Mouse (Mus musculus): ENCODE measurements at regions not wholly inside any gene's neighbourhood (a gene's known extent, or its start where the extent isn't known, plus 50 kb on each side); places are given as distances from the start of the nearest gene placed in this dataset.

GRCm38 (mm10) chr9:47103316-47103715 is 104.8 kb downstream of the Gm4791 start:
- WGBS: 77% methylated on average over 3 of the region's 3 CpGs
- no peak overlapping the region for H3K4me3 ChIP-seq (ENCODE audit: control insufficient read depth in 1 of 2, insufficient read depth in 1 of 2, low read depth in 1 of 2, low read length in 2 of 2)
- H3K9ac ChIP-seq (ENCODE audit: low read length): no peak overlapping the region
- no peaks in the 10 kb centered on the region for H3K4me1 ChIP-seq (ENCODE audit: control insufficient read depth in 2 of 2, insufficient read depth in 2 of 2, low read length in 2 of 2)
- no peak for ATAC-seq (ENCODE audit: insufficient number of reproducible peaks, insufficient read depth, low FRiP score, low read depth)
- H3K4me2 ChIP-seq (ENCODE audit: low read length): no peak overlapping the region
- H3K27me3 ChIP-seq (ENCODE audit: control insufficient read depth, insufficient read depth, low read length): no peaks in the 10 kb centered on the region; the same call in 1 of the 2 replicates
- no peaks in the 10 kb centered on the region for H3K9me3 ChIP-seq (ENCODE audit: control insufficient read depth, low read length)
- no peaks in the 10 kb centered on the region for H3K36me3 ChIP-seq (ENCODE audit: control insufficient read depth, insufficient read depth, low read length)
- H3K27ac ChIP-seq (replicated peaks in 1 of 2; ENCODE audit: control insufficient read depth in 1 of 2, insufficient read depth in 1 of 2, low read depth in 2 of 2, low read length in 2 of 2): no peak overlapping the region

DNA sequence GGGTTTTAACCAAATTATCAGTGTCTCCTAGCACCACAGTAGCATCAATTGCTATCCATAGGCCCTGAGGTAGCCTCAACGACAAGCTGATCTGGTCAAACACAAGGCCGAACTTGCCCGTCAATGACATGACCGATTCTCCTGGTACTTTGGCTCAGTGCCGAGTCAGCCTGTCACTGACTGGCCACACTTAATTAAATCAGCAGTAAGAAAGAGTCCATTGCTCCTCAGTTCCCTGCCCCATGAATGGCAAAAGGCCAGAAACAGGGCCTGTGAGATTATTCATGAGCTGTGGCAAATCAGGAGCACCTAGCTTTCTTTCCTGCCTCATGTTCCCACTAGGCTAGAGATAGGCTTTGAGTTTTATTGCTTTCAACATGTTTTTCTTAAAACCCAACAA is 105.4 kb downstream of the Gm4791 start:
- Histone ChIP-seq H3K9ac (ENCODE audit: low read length) (no peak overlapping the region), H3K9me3 (ENCODE audit: control insufficient read depth, low read length) (no peaks in the 10 kb centered on the region), H3K4me2 (ENCODE audit: low read length) (no peak overlapping the region), H3K27me3 (ENCODE audit: control insufficient read depth, insufficient read depth, low read length) (no peaks in the 10 kb centered on the region; the same call in 1 of the 2 replicates), H3K36me3 (ENCODE audit: control insufficient read depth, insufficient read depth, low read length) (no peaks in the 10 kb centered on the region), H3K27ac (replicated peaks in 1 of 2; ENCODE audit: control insufficient read depth in 1 of 2, insufficient read depth in 1 of 2, low read depth in 2 of 2, low read length in 2 of 2) (no peak overlapping the region), H3K4me3 (ENCODE audit: control insufficient read depth in 1 of 2, insufficient read depth in 1 of 2, low read depth in 1 of 2, low read length in 2 of 2) (no peak overlapping the region), H3K4me1 (ENCODE audit: control insufficient read depth in 2 of 2, insufficient read depth in 2 of 2, low read length in 2 of 2) (no peaks in the 10 kb centered on the region)
- 81% methylated on average over 5 of the region's 5 CpGs for WGBS
- no peak for ATAC-seq (ENCODE audit: insufficient number of reproducible peaks, insufficient read depth, low FRiP score, low read depth)

DNA sequence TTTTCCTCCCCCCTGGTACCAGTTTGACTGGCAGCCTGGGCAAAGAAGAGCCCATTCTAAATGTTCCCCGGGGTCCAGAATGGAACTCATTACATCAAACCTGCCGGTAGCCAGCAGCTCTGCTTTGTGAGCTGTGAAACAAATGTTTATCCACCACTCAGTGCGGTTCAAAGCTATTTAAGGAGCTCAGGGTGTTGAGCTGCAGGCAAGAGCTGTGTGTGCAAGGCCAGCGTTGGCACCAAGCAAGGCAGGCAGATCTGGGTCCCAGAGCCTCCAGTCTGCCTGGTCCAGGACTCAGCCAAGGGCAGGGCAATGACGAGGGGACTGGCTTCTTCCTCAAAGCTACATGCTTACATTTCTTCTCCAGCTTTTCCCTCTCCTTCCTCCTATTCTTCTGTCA is 109.6 kb downstream of the Gm4791 start:
- 28% methylated on average over 5 of the region's 5 CpGs for WGBS
- Histone ChIP-seq H3K9ac (ENCODE audit: low read length) (no peak overlapping the region), H3K9me3 (ENCODE audit: control insufficient read depth, low read length) (no peaks in the 10 kb centered on the region), H3K36me3 (ENCODE audit: control insufficient read depth, insufficient read depth, low read length) (no peaks in the 10 kb centered on the region), H3K4me2 (ENCODE audit: low read length) (no peak overlapping the region), H3K27ac (replicated peaks in 1 of 2; ENCODE audit: control insufficient read depth in 1 of 2, insufficient read depth in 1 of 2, low read depth in 2 of 2, low read length in 2 of 2) (no peak overlapping the region), H3K4me1 (ENCODE audit: control insufficient read depth in 2 of 2, insufficient read depth in 2 of 2, low read length in 2 of 2) (no peaks in the 10 kb centered on the region), H3K27me3 (ENCODE audit: control insufficient read depth, insufficient read depth, low read length) (peaks cover 6% of the 10 kb centered on the region), H3K4me3 (ENCODE audit: control insufficient read depth in 1 of 2, insufficient read depth in 1 of 2, low read depth in 1 of 2, low read length in 2 of 2) (no peak overlapping the region)
- ATAC-seq (ENCODE audit: insufficient number of reproducible peaks, insufficient read depth, low FRiP score, low read depth): no peak

GRCm38 (mm10) chr9:47119253-47119652 is 120.7 kb downstream of the Gm4791 start:
- Histone ChIP-seq H3K4me1 (ENCODE audit: control insufficient read depth in 2 of 2, insufficient read depth in 2 of 2, low read length in 2 of 2) (no peaks in the 10 kb centered on the region), H3K4me2 (ENCODE audit: low read length) (no peak overlapping the region), H3K4me3 (ENCODE audit: control insufficient read depth in 1 of 2, insufficient read depth in 1 of 2, low read depth in 1 of 2, low read length in 2 of 2) (no peak overlapping the region), H3K9me3 (ENCODE audit: control insufficient read depth, low read length) (no peaks in the 10 kb centered on the region), H3K27ac (replicated peaks in 1 of 2; ENCODE audit: control insufficient read depth in 1 of 2, insufficient read depth in 1 of 2, low read depth in 2 of 2, low read length in 2 of 2) (no peak overlapping the region), H3K36me3 (ENCODE audit: control insufficient read depth, insufficient read depth, low read length) (no peaks in the 10 kb centered on the region), H3K9ac (ENCODE audit: low read length) (no peak overlapping the region), H3K27me3 (ENCODE audit: control insufficient read depth, insufficient read depth, low read length) (peaks cover 5% of the 10 kb centered on the region; the same call in 1 of the 2 replicates)
- ATAC-seq (ENCODE audit: insufficient number of reproducible peaks, insufficient read depth, low FRiP score, low read depth): no peak
- 75% methylated on average over 8 of the region's 8 CpGs for WGBS

DNA sequence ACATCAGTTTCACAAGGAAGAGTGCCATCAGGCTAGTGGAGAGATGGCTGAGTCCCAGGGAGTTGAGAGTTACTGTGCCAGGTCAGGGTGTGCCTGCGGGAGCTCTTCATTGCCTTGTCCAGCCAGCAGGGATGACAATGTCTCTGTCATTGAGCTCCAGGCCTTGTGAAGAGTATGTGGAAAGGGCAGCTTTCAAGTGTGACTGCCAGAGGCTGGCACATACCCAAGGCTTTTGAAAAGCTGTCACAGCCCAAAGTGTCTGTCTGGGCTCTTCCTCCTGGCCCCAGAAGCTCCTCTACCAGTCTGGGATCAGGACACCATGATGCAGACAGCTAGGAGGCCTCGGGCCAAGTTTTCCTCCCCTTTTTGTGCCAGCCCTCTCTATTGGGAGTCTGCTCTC is 124.6 kb downstream of the Gm4791 start:
- ATAC-seq (ENCODE audit: insufficient number of reproducible peaks, insufficient read depth, low FRiP score, low read depth): no peak
- H3K4me2 ChIP-seq (ENCODE audit: low read length): no peak overlapping the region
- no peaks in the 10 kb centered on the region for H3K4me1 ChIP-seq (ENCODE audit: control insufficient read depth in 2 of 2, insufficient read depth in 2 of 2, low read length in 2 of 2)
- no peaks in the 10 kb centered on the region for H3K9me3 ChIP-seq (ENCODE audit: control insufficient read depth, low read length)
- no peak overlapping the region for H3K4me3 ChIP-seq (ENCODE audit: control insufficient read depth in 1 of 2, insufficient read depth in 1 of 2, low read depth in 1 of 2, low read length in 2 of 2)
- H3K27ac ChIP-seq (replicated peaks in 1 of 2; ENCODE audit: control insufficient read depth in 1 of 2, insufficient read depth in 1 of 2, low read depth in 2 of 2, low read length in 2 of 2): no peak overlapping the region
- 69% methylated on average over 2 of the region's 2 CpGs for WGBS
- H3K27me3 ChIP-seq (ENCODE audit: control insufficient read depth, insufficient read depth, low read length): peaks cover 5% of the 10 kb centered on the region; the same call in 1 of the 2 replicates
- no peaks in the 10 kb centered on the region for H3K36me3 ChIP-seq (ENCODE audit: control insufficient read depth, insufficient read depth, low read length)
- no peak overlapping the region for H3K9ac ChIP-seq (ENCODE audit: low read length)

GRCm38 (mm10) chr9:47125517-47125916 is 127.0 kb downstream of the Gm4791 start:
- no peaks in the 10 kb centered on the region for H3K36me3 ChIP-seq (ENCODE audit: control insufficient read depth, insufficient read depth, low read length)
- H3K4me1 ChIP-seq (ENCODE audit: control insufficient read depth in 2 of 2, insufficient read depth in 2 of 2, low read length in 2 of 2): no peaks in the 10 kb centered on the region
- no peak overlapping the region for H3K9ac ChIP-seq (ENCODE audit: low read length)
- no peak overlapping the region for H3K4me3 ChIP-seq (ENCODE audit: control insufficient read depth in 1 of 2, insufficient read depth in 1 of 2, low read depth in 1 of 2, low read length in 2 of 2)
- H3K4me2 ChIP-seq (ENCODE audit: low read length): no peak overlapping the region
- no peaks in the 10 kb centered on the region for H3K9me3 ChIP-seq (ENCODE audit: control insufficient read depth, low read length)
- WGBS: 77% methylated on average over 3 of the region's 3 CpGs
- no peak for ATAC-seq (ENCODE audit: insufficient number of reproducible peaks, insufficient read depth, low FRiP score, low read depth)
- no peak overlapping the region for H3K27ac ChIP-seq (replicated peaks in 1 of 2; ENCODE audit: control insufficient read depth in 1 of 2, insufficient read depth in 1 of 2, low read depth in 2 of 2, low read length in 2 of 2)
- H3K27me3 ChIP-seq (ENCODE audit: control insufficient read depth, insufficient read depth, low read length): peaks cover 5% of the 10 kb centered on the region; the same call in 1 of the 2 replicates

- H3K4me2 ChIP-seq (ENCODE audit: low read length): no peak overlapping the region
- ATAC-seq (ENCODE audit: insufficient number of reproducible peaks, insufficient read depth, low FRiP score, low read depth): no peak
- no peaks in the 10 kb centered on the region for H3K36me3 ChIP-seq (ENCODE audit: control insufficient read depth, insufficient read depth, low read length)
- no peak overlapping the region for H3K9ac ChIP-seq (ENCODE audit: low read length)
- WGBS: 64% methylated on average over 2 of the region's 2 CpGs
- H3K27ac ChIP-seq (replicated peaks in 1 of 2; ENCODE audit: control insufficient read depth in 1 of 2, insufficient read depth in 1 of 2, low read depth in 2 of 2, low read length in 2 of 2): no peak overlapping the region
- peaks cover 5% of the 10 kb centered on the region; the same call in 1 of the 2 replicates for H3K27me3 ChIP-seq (ENCODE audit: control insufficient read depth, insufficient read depth, low read length)
- no peaks in the 10 kb centered on the region for H3K4me1 ChIP-seq (ENCODE audit: control insufficient read depth in 2 of 2, insufficient read depth in 2 of 2, low read length in 2 of 2)
- H3K9me3 ChIP-seq (ENCODE audit: control insufficient read depth, low read length): no peaks in the 10 kb centered on the region
- H3K4me3 ChIP-seq (ENCODE audit: control insufficient read depth in 1 of 2, insufficient read depth in 1 of 2, low read depth in 1 of 2, low read length in 2 of 2): no peak overlapping the region
Measured at GRCm38 (mm10) chr9:47126236-47126635, 127.7 kb downstream of the Gm4791 start.

- Histone ChIP-seq H3K27ac (replicated peaks in 1 of 2; ENCODE audit: control insufficient read depth in 1 of 2, insufficient read depth in 1 of 2, low read depth in 2 of 2, low read length in 2 of 2) (no peak overlapping the region), H3K9me3 (ENCODE audit: control insufficient read depth, low read length) (no peaks in the 10 kb centered on the region), H3K9ac (ENCODE audit: low read length) (no peak overlapping the region), H3K36me3 (ENCODE audit: control insufficient read depth, insufficient read depth, low read length) (no peaks in the 10 kb centered on the region), H3K4me1 (ENCODE audit: control insufficient read depth in 2 of 2, insufficient read depth in 2 of 2, low read length in 2 of 2) (no peaks in the 10 kb centered on the region), H3K4me2 (ENCODE audit: low read length) (no peak overlapping the region), H3K4me3 (ENCODE audit: control insufficient read depth in 1 of 2, insufficient read depth in 1 of 2, low read depth in 1 of 2, low read length in 2 of 2) (no peak overlapping the region), H3K27me3 (ENCODE audit: control insufficient read depth, insufficient read depth, low read length) (peaks cover 3% of the 10 kb centered on the region; the same call in 1 of the 2 replicates)
- ATAC-seq (ENCODE audit: insufficient number of reproducible peaks, insufficient read depth, low FRiP score, low read depth): no peak
- 81% methylated on average over 11 of the region's 11 CpGs for WGBS
Measured at GRCm38 (mm10) chr9:47127756-47128424, 129.3 kb downstream of the Gm4791 start.
